Mouse (Mus musculus): ENCODE data around the gene Slc40a1. TPM values are rescaled to one million over a fixed set of nuclear protein-coding genes. Genes with fewer than 3 reads are reported as not detected.

Slc40a1 gene
- polyA plus RNA-seq, 1 experiment from 2014 or later: 30.8 TPM

DNA sequence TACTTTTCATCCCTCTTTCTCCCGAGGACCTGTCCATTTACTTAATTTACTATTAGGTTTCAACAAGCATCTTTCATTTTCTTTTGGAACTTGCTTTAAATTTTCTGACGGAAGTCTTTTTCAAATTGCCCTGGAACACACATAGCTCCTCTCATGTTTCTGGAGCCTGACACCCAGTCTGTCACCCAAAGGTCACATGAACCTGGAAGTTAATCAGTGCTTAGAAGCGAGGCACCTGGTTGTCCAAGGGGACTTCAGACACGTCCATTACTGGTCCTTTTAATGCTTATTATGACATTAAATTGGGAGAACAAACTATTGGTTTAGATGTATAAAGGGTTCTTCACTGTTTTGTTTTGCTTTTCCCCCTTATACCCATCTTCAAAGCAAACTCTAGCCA is 3.0 kb downstream of the Slc40a1 start:
- Histone ChIP-seq H3K9me3 (replicated peaks; ENCODE audit: control insufficient read depth, low read length, poor library complexity, severe bottlenecking) (no peaks in the 10 kb centered on the region), H3K4me1 (ENCODE audit: control insufficient read depth, insufficient read depth, low read length) (peaks cover 3% of the 10 kb centered on the region; the same call in 1 of the 2 replicates), H3K27me3 (ENCODE audit: control insufficient read depth, insufficient read depth, low read depth, low read length) (no peaks in the 10 kb centered on the region; the same call in 1 of the 2 replicates), H3K4me3 (ENCODE audit: low read depth, low read length) (no peak overlapping the region), H3K4me2 (ENCODE audit: low read length) (no peak overlapping the region), H3K27ac (ENCODE audit: low read length) (no peak overlapping the region), H3K36me3 (ENCODE audit: control insufficient read depth, insufficient read depth, low read length) (no peaks in the 10 kb centered on the region), H3K9ac (ENCODE audit: low read depth, low read length) (no peak overlapping the region)
- no peak for ATAC-seq
- 71% methylated on average over 4 of the region's 4 CpGs for WGBS

DNA sequence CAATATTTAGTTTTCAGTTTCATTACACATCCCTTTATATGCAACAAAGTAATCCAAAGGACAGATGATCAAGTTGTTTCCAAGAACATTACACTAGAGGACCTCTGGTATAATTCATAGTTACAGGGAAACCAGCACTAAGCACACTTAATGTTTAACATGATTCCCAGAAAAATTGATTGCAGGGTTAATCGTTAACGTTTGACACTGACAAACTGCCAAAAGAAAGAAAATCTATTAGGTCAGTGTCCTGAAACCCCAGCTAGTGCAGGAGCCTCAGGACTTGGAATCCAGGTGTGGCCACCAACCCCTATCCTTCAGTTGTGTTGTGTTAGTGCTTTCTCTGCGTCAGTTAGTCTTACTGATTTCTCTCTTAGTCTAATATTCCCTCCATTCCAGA is 5.6 kb downstream of the Slc40a1 start:
- no peak for ATAC-seq
- Histone ChIP-seq H3K4me1 (ENCODE audit: control insufficient read depth, insufficient read depth, low read length) (no peaks in the 10 kb centered on the region), H3K36me3 (ENCODE audit: control insufficient read depth, insufficient read depth, low read length) (no peaks in the 10 kb centered on the region), H3K4me3 (ENCODE audit: low read depth, low read length) (no peak overlapping the region), H3K27ac (ENCODE audit: low read length) (no peak overlapping the region), H3K9ac (ENCODE audit: low read depth, low read length) (no peak overlapping the region), H3K4me2 (ENCODE audit: low read length) (no peak overlapping the region), H3K27me3 (ENCODE audit: control insufficient read depth, insufficient read depth, low read depth, low read length) (no peaks in the 10 kb centered on the region), H3K9me3 (replicated peaks; ENCODE audit: control insufficient read depth, low read length, poor library complexity, severe bottlenecking) (no peaks in the 10 kb centered on the region)
- WGBS: 96% methylated on average over 3 of the region's 3 CpGs

DNA sequence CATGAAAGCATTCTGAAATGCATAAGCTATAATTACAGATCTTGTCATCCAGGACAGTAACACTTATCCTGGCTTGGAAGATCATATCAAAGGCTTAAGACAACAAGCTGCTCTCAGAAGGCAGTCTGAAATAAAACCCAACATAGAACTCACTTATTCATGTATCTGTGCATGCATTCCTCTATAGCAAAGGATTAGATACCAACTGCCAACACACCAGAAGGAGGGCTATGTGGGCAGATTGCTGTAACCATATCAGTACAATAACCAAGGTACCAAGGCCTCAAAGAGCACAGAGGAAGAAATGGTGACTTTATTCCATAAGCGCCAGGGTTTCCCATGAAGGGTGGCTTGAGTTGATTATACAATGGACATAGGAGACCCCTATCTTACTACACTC is 6.6 kb downstream of the Slc40a1 start:
- no peak for ATAC-seq
- H3K27me3 ChIP-seq (ENCODE audit: control insufficient read depth, insufficient read depth, low read depth, low read length): no peaks in the 10 kb centered on the region
- H3K9ac ChIP-seq (ENCODE audit: low read depth, low read length): no peak overlapping the region
- 91% methylated on average over 1 of the region's 1 CpGs for WGBS
- no peak overlapping the region for H3K4me2 ChIP-seq (ENCODE audit: low read length)
- no peaks in the 10 kb centered on the region for H3K4me1 ChIP-seq (ENCODE audit: control insufficient read depth, insufficient read depth, low read length)
- H3K4me3 ChIP-seq (ENCODE audit: low read depth, low read length): no peak overlapping the region
- no peaks in the 10 kb centered on the region for H3K36me3 ChIP-seq (ENCODE audit: control insufficient read depth, insufficient read depth, low read length)
- no peaks in the 10 kb centered on the region for H3K9me3 ChIP-seq (replicated peaks; ENCODE audit: control insufficient read depth, low read length, poor library complexity, severe bottlenecking)
- no peak overlapping the region for H3K27ac ChIP-seq (ENCODE audit: low read length)

DNA sequence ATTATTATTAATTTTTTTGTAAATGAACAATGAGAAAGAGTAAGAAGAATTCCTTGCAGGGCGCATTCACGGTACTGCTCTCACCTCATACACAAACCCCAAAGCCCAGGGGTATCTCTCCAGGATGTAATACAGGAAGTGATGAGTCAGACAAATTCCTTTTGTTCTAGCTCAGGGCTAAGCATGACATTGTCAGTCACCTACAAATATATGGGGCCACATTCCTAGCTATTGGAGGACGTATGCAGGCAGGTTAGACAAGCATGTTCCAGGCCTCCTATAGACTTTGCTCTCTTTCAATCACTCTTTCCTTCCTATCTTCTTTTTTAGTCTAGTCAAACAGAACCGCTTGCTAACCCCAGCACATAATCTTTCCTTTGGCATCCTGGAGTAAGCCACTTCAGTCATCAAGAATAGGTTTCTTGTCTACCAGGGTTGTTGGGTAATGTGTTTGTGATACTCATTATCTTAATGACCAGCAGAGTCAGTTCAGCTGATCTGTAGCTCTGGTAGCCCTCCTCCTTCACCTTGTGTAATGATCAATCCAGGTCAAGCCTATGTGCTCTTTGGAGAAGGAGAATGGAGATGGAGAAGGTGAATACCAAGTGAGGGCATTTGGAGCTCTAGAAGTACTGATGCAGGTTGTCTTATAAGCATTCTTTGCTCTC is 9.1 kb downstream of the Slc40a1 start:
- H3K4me3 ChIP-seq (ENCODE audit: low read depth, low read length): no peak overlapping the region
- H3K9me3 ChIP-seq (replicated peaks; ENCODE audit: control insufficient read depth, low read length, poor library complexity, severe bottlenecking): no peaks in the 10 kb centered on the region
- no peak overlapping the region for H3K27ac ChIP-seq (ENCODE audit: low read length)
- WGBS: 90% methylated on average over 4 of the region's 4 CpGs
- no peaks in the 10 kb centered on the region for H3K27me3 ChIP-seq (ENCODE audit: control insufficient read depth, insufficient read depth, low read depth, low read length)
- no peaks in the 10 kb centered on the region for H3K4me1 ChIP-seq (ENCODE audit: control insufficient read depth, insufficient read depth, low read length)
- no peak overlapping the region for H3K4me2 ChIP-seq (ENCODE audit: low read length)
- ATAC-seq: no peak
- no peaks in the 10 kb centered on the region for H3K36me3 ChIP-seq (ENCODE audit: control insufficient read depth, insufficient read depth, low read length)
- no peak overlapping the region for H3K9ac ChIP-seq (ENCODE audit: low read depth, low read length)

DNA sequence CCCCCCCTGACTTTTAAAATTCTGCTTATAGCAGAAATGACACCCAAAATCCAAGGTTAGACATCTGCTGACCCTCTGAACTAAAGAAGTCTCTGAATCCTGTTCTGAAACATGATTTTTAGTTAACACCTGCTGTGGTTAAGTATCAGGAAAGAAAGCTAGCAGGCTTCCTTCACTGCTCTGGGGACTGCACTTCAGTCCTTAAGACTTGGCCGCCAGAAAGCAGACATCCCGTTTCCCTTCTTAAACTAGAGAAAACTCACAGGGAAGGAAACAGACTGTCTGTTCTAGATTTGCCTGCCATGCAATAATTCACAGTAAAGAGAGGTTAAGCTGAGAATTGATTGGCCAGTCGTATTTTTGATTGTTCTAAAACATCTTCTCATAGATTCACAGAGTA is 10.1 kb downstream of the Slc40a1 start:
- no peak overlapping the region for H3K27ac ChIP-seq (ENCODE audit: low read length)
- no peak overlapping the region for H3K9ac ChIP-seq (ENCODE audit: low read depth, low read length)
- H3K4me3 ChIP-seq (ENCODE audit: low read depth, low read length): no peak overlapping the region
- no peaks in the 10 kb centered on the region for H3K9me3 ChIP-seq (replicated peaks; ENCODE audit: control insufficient read depth, low read length, poor library complexity, severe bottlenecking)
- WGBS: 83% methylated on average over 3 of the region's 3 CpGs
- no peaks in the 10 kb centered on the region for H3K36me3 ChIP-seq (ENCODE audit: control insufficient read depth, insufficient read depth, low read length)
- H3K4me2 ChIP-seq (ENCODE audit: low read length): no peak overlapping the region
- no peaks in the 10 kb centered on the region for H3K27me3 ChIP-seq (ENCODE audit: control insufficient read depth, insufficient read depth, low read depth, low read length)
- H3K4me1 ChIP-seq (ENCODE audit: control insufficient read depth, insufficient read depth, low read length): no peaks in the 10 kb centered on the region
- no peak for ATAC-seq

DNA sequence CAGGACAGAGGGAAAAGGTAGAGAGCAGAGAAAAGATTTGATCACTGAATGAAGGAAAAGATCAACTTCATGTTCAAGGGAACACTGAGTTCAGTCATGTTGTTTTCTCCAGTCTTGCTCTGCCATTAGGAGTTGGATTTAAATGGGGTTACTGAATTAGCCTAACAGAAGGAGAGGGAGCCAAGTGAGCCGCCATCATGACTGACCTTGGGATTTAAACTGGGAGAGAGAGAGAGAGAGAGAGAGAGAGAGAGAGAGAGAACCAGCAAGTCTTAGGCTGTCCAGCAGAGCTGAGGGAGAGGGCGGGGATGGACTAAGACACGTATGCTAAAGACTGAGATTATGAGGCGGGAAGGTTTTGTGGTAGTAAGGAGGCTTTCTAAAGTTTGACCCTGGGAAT is 12.1 kb downstream of the Slc40a1 start:
- ATAC-seq: no peak
- WGBS: 90% methylated on average over 4 of the region's 4 CpGs
- H3K4me2 ChIP-seq (ENCODE audit: low read length): no peak overlapping the region
- H3K27me3 ChIP-seq (ENCODE audit: control insufficient read depth, insufficient read depth, low read depth, low read length): no peaks in the 10 kb centered on the region
- no peak overlapping the region for H3K4me3 ChIP-seq (ENCODE audit: low read depth, low read length)
- H3K9me3 ChIP-seq (replicated peaks; ENCODE audit: control insufficient read depth, low read length, poor library complexity, severe bottlenecking): no peaks in the 10 kb centered on the region
- H3K9ac ChIP-seq (ENCODE audit: low read depth, low read length): no peak overlapping the region
- H3K27ac ChIP-seq (ENCODE audit: low read length): no peak overlapping the region
- H3K36me3 ChIP-seq (ENCODE audit: control insufficient read depth, insufficient read depth, low read length): no peaks in the 10 kb centered on the region
- H3K4me1 ChIP-seq (ENCODE audit: control insufficient read depth, insufficient read depth, low read length): no peaks in the 10 kb centered on the region

DNA sequence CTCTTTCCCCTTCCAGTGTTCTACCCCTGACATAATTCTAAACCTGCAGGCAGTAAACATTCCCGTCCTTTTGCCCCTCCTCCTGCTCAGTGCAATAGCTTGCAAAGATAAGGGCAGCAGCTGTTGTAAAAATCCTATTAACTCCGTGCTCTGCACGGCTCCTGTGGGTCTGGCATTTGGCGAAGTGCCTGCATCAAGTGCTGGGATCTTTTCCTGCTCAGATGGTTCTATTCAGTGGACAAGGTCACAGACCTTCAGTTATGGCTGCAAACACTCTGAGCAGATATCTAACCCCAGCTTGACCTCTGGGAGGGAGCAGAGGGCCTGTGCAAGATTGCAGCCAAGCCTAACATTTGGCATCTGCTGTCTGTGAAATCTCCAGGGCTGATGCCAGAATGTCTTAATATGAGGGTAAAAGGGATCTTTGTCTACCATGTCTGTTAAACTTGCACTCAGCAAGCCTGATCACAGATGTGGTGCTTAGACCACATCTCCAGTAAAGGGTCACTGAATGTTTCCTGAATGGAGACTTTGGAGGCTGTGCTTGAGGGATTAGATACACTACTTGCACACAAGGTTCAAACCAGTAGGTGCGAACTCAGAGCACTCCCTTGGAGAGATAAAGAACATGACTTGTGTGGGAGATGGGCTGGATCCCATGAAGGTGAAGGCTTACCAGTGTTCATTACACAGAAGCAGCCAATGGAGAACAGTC is 21.1 kb downstream of the Slc40a1 start:
- WGBS: 13% methylated on average over 5 of the region's 5 CpGs
- Histone ChIP-seq H3K4me1 (ENCODE audit: control insufficient read depth, insufficient read depth, low read length) (no peaks in the 10 kb centered on the region), H3K4me3 (ENCODE audit: low read depth, low read length) (no peak overlapping the region), H3K36me3 (ENCODE audit: control insufficient read depth, insufficient read depth, low read length) (no peaks in the 10 kb centered on the region), H3K27me3 (ENCODE audit: control insufficient read depth, insufficient read depth, low read depth, low read length) (no peaks in the 10 kb centered on the region), H3K4me2 (ENCODE audit: low read length) (no peak overlapping the region), H3K9me3 (replicated peaks; ENCODE audit: control insufficient read depth, low read length, poor library complexity, severe bottlenecking) (no peaks in the 10 kb centered on the region), H3K27ac (ENCODE audit: low read length) (no peak overlapping the region), H3K9ac (ENCODE audit: low read depth, low read length) (no peak overlapping the region)
- peak; percentile 79 for ATAC-seq

DNA sequence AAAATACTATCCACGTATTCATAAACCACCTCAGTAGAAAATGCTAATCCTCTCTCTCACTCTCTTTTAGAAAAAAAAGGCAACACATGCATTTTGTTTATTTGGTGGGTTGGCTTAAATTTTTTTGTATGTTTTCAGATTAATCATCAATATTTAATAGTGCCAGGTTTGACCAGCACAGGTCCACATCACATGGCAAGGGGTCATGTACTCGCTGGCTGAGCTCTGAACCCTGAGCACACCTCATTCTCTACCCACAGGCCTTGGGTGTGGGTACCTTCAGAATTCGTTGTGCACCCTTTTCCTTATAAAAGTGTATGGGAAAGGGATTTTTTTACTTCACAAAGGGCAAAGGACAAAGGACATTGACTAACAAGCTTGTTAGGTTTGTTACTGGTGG is 22.2 kb downstream of the Slc40a1 start:
- Histone ChIP-seq H3K9ac (ENCODE audit: low read depth, low read length) (no peak overlapping the region), H3K9me3 (replicated peaks; ENCODE audit: control insufficient read depth, low read length, poor library complexity, severe bottlenecking) (no peaks in the 10 kb centered on the region), H3K4me3 (ENCODE audit: low read depth, low read length) (no peak overlapping the region), H3K36me3 (ENCODE audit: control insufficient read depth, insufficient read depth, low read length) (no peaks in the 10 kb centered on the region), H3K27me3 (ENCODE audit: control insufficient read depth, insufficient read depth, low read depth, low read length) (no peaks in the 10 kb centered on the region), H3K4me2 (ENCODE audit: low read length) (no peak overlapping the region), H3K4me1 (ENCODE audit: control insufficient read depth, insufficient read depth, low read length) (no peaks in the 10 kb centered on the region), H3K27ac (ENCODE audit: low read length) (no peak overlapping the region)
- ATAC-seq: no peak
- WGBS: 87% methylated on average over 3 of the region's 3 CpGs

DNA sequence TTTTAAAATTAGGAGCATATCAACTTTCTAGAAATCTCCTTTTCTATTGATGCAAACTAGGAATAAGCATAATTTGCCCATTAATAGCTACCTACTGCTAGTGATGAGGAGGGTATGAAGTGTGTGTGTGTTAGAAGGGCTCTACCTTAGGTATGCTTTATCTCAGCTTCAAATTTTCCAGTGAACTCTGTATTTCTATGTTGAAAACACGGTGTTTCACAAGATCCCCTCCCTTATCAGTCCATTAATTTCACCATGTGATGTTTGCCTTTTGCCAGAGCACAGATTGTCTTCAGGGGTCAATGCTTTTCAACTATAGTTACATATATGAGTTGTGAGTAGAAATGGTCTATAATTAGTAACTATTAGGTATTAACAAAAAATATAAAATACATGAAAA is 28.3 kb downstream of the Slc40a1 start:
- no peak overlapping the region for H3K9ac ChIP-seq (ENCODE audit: low read depth, low read length)
- no peak overlapping the region for H3K4me3 ChIP-seq (ENCODE audit: low read depth, low read length)
- no peaks in the 10 kb centered on the region for H3K36me3 ChIP-seq (ENCODE audit: control insufficient read depth, insufficient read depth, low read length)
- H3K4me2 ChIP-seq (ENCODE audit: low read length): no peak overlapping the region
- no peak for ATAC-seq
- no peaks in the 10 kb centered on the region for H3K9me3 ChIP-seq (replicated peaks; ENCODE audit: control insufficient read depth, low read length, poor library complexity, severe bottlenecking)
- no peaks in the 10 kb centered on the region for H3K27me3 ChIP-seq (ENCODE audit: control insufficient read depth, insufficient read depth, low read depth, low read length)
- WGBS: 58% methylated on average over 1 of the region's 1 CpGs
- H3K4me1 ChIP-seq (ENCODE audit: control insufficient read depth, insufficient read depth, low read length): no peaks in the 10 kb centered on the region
- no peak overlapping the region for H3K27ac ChIP-seq (ENCODE audit: low read length)
